Mouse (Mus musculus): Measurements from ENCODE around the gene Tut4. TPM values are rescaled to one million over a fixed set of nuclear protein-coding genes. Genes with fewer than 3 reads are reported as not detected.

Gene Tut4
- total RNA-seq, 2 experiments from 2014 or later, result 17.2 to 61.2 TPM

- ATAC-seq (replicated peaks; ENCODE audit: low FRiP score, poor library complexity, severe bottlenecking), result no peak
Observed at GRCm38 (mm10) chr4:108482776-108483175, 23.6 kb downstream of the Tut4 start.

- no peak for ATAC-seq (replicated peaks; ENCODE audit: low FRiP score, poor library complexity, severe bottlenecking)
Observed at GRCm38 (mm10) chr4:108484230-108484629, 25.0 kb downstream of the Tut4 start.

- ATAC-seq (replicated peaks; ENCODE audit: low FRiP score, poor library complexity, severe bottlenecking), result no peak
Observed at GRCm38 (mm10) chr4:108503023-108503422, 43.8 kb downstream of the Tut4 start.

- ATAC-seq (replicated peaks; ENCODE audit: low FRiP score, poor library complexity, severe bottlenecking), result no peak
Observed at GRCm38 (mm10) chr4:108539701-108540100, 80.5 kb downstream of the Tut4 start.

GRCm38 (mm10) chr4:108565026-108565425, 105.8 kb downstream of the Tut4 start:
- ATAC-seq (replicated peaks; ENCODE audit: low FRiP score, poor library complexity, severe bottlenecking), result no peak

GRCm38 (mm10) chr4:108572644-108573043, 113.4 kb downstream of the Tut4 start:
- ATAC-seq (replicated peaks; ENCODE audit: low FRiP score, poor library complexity, severe bottlenecking), result no peak

- ATAC-seq (replicated peaks; ENCODE audit: low FRiP score, poor library complexity, severe bottlenecking), result peak; percentile 94
Observed at GRCm38 (mm10) chr4:108578840-108579742, 119.9 kb downstream of the Tut4 start, which contains the start of the genes Prpf38a and Orc1. Prpf38a (minus strand) TSS chr4:108579336. Orc1 (plus strand) TSS chr4:108579423.

GRCm38 (mm10) chr4:108579743-108580411, 120.7 kb downstream of the Tut4 start:
- peak; percentile 56 for ATAC-seq (replicated peaks; ENCODE audit: low FRiP score, poor library complexity, severe bottlenecking)

GRCm38 (mm10) chr4:108593376-108593775, 134.2 kb downstream of the Tut4 start:
- ATAC-seq (replicated peaks; ENCODE audit: low FRiP score, poor library complexity, severe bottlenecking), result no peak

GRCm38 (mm10) chr4:108595785-108596184, 136.6 kb downstream of the Tut4 start:
- ATAC-seq (replicated peaks; ENCODE audit: low FRiP score, poor library complexity, severe bottlenecking), result no peak

GRCm38 (mm10) chr4:108598306-108598705, 139.1 kb downstream of the Tut4 start:
- ATAC-seq (replicated peaks; ENCODE audit: low FRiP score, poor library complexity, severe bottlenecking), result no peak

- no peak for ATAC-seq (replicated peaks; ENCODE audit: low FRiP score, poor library complexity, severe bottlenecking)
Observed at GRCm38 (mm10) chr4:108601870-108602269, 142.6 kb downstream of the Tut4 start.

- ATAC-seq (replicated peaks; ENCODE audit: low FRiP score, poor library complexity, severe bottlenecking), result no peak
Observed at GRCm38 (mm10) chr4:108608651-108609050, 149.4 kb downstream of the Tut4 start.

Other genes with a start within 250 kb of the Tut4 start
- not detected in 2 replicates for gene Zyg11a, start 241.4 kb upstream of the Tut4 start, total RNA-seq (2015; ENCODE audit: low replicate concordance)
- not detected in 2 replicates for gene Zyg11a, start 241.4 kb upstream of the Tut4 start, total RNA-seq (2017; ENCODE audit: low replicate concordance)
- gene Zyg11b, start 158.3 kb upstream of the Tut4 start, total RNA-seq (2015; ENCODE audit: low replicate concordance), result 3.8 and 5.0 TPM in 2 replicates
- 2.0 and 4.5 TPM in 2 replicates for gene Zyg11b, start 158.3 kb upstream of the Tut4 start, total RNA-seq (2017; ENCODE audit: low replicate concordance)
- 2.5 TPM in 1 of 2 replicates, not detected in the other for gene Coa7, start 131.3 kb upstream of the Tut4 start, total RNA-seq (2015; ENCODE audit: low replicate concordance)
- 2.8 and 11.9 TPM in 2 replicates for gene Coa7, start 131.3 kb upstream of the Tut4 start, total RNA-seq (2017; ENCODE audit: low replicate concordance)
- not detected in 2 replicates for gene Shisal2a, start 76.1 kb upstream of the Tut4 start, total RNA-seq (2015; ENCODE audit: low replicate concordance)
- not detected in 2 replicates for gene Shisal2a, start 76.1 kb upstream of the Tut4 start, total RNA-seq (2017; ENCODE audit: low replicate concordance)
- not detected in 2 replicates for gene Gpx7, start 52.5 kb upstream of the Tut4 start, total RNA-seq (2015; ENCODE audit: low replicate concordance)
- gene Gpx7, start 52.5 kb upstream of the Tut4 start, total RNA-seq (2017; ENCODE audit: low replicate concordance), result not detected in 2 replicates
- gene Prpf38a, start 119.9 kb downstream of the Tut4 start, total RNA-seq (2015; ENCODE audit: low replicate concordance), result 37.8 and 43.2 TPM in 2 replicates
- gene Prpf38a, start 119.9 kb downstream of the Tut4 start, total RNA-seq (2017; ENCODE audit: low replicate concordance), result 55.5 and 62.9 TPM in 2 replicates
- 67.4 and 79.2 TPM in 2 replicates for gene Orc1, start 120.0 kb downstream of the Tut4 start, total RNA-seq (2015; ENCODE audit: low replicate concordance)
- 39.6 and 63.5 TPM in 2 replicates for gene Orc1, start 120.0 kb downstream of the Tut4 start, total RNA-seq (2017; ENCODE audit: low replicate concordance)
- 1.3 and 6.8 TPM in 2 replicates for gene Cc2d1b, start 160.5 kb downstream of the Tut4 start, total RNA-seq (2015; ENCODE audit: low replicate concordance)
- 13.6 and 21.1 TPM in 2 replicates for gene Cc2d1b, start 160.5 kb downstream of the Tut4 start, total RNA-seq (2017; ENCODE audit: low replicate concordance)

Measured in erythroid progenitor cell, adult 5-6 weeks (primary cell).